Mouse (Mus musculus) cerebellum, adult 2 months (tissue): ENCODE data around the gene Lyst.

Experiments
- CTCF ChIP-seq: fragments of 200-500 bp; IDR thresholded peaks from 2 replicates; pipeline ENCODE4 v1.5.1; 2011; ENCODE audit warnings: low read depth, mild to moderate bottlenecking, control low read depth, low read length, moderate library complexity, borderline replicate concordance; ENCODE audit not compliant: insufficient read depth
- POLR2A ChIP-seq: fragments of 200-500 bp; IDR thresholded peaks from 2 replicates; pipeline ENCODE4 v1.6.1; 2011; ENCODE audit warnings: low read length, control low read depth, borderline replicate concordance; ENCODE audit not compliant: insufficient read depth

- no peak for TF ChIP-seq POLR2A
- TF ChIP-seq CTCF: no peak
Measured at GRCm38 (mm10) chr13:13635224-13635623, 45.0 kb downstream of the Lyst start.
